Mouse (Mus musculus) megakaryocyte progenitor cell, adult 5-6 weeks (primary cell): ENCODE measurements around the gene B3gnt5. TPM values are rescaled to one million over a fixed set of nuclear protein-coding genes. Genes with fewer than 3 reads are reported as not detected.

Experiments used
- ATAC-seq: replicated peaks from 2 replicates; pipeline ENCODE4 v1.8.0; 2016; ENCODE audit warnings: mild to moderate bottlenecking, moderate TSS enrichment, inconsistent platforms; ENCODE audit not compliant: poor library complexity
- total RNA-seq, 2 experiments: library from RNA; stranded (forward) in 1 of 2; stranded (reverse) in 1 of 2; fragments of 157-497, 149-512 nt in 1 of 2; fragments of 200-1000 nt in 1 of 2; gene quantifications; 2 replicates each; pipeline versions ENCODE4 v1.2.3 to v1.2.4; 2015 to 2017

Gene B3gnt5
- total RNA-seq (2015) (39.6 and 43.7 TPM in 2 replicates), total RNA-seq (2017) (30.9 and 39.3 TPM in 2 replicates)

DNA sequence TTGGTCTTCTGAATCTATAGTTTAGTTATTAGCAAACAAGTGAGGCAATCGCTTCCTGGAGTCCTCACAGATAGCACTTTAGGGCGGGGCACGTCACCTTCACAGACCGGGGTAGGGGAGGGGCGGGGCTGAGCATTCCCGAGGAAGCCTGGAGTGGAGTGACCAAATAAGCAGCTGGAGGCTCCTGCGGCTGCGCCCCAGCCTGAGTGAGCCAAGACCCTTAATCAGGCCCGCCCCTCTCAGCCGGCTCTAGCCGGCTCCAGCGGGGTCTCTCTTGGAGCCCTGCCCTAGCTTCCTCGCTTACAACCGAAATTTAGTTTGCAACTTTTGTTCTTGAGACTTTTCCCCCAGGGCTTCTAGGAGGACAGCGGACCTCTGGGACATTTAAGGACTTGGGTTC, at the start of gene B3gnt5:
Gene B3gnt5, plus strand, starts transcription at position 135 of the 400 bp plus-strand sequence.
- ATAC-seq = peak; percentile 91

DNA sequence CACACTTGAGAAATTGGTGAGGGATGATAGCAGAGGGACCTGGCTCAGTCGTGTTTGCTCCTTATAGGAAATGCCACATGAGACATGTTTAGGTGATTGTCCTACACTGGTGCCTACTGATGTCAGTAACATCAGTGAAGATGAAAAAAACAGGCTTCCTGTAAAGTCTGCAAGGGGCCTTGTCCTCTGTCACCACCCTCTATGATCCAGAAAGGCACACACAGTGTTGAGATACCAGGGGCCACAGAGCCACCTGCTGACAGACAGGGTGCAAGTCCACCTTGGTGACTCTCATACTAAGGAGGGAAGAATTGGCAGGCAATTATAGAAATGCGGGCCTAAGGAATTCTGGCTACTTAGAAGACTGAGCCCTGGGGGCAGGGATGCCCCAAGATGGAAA, 39.0 kb upstream of the B3gnt5 start:
- peak; percentile 71 for ATAC-seq

DNA sequence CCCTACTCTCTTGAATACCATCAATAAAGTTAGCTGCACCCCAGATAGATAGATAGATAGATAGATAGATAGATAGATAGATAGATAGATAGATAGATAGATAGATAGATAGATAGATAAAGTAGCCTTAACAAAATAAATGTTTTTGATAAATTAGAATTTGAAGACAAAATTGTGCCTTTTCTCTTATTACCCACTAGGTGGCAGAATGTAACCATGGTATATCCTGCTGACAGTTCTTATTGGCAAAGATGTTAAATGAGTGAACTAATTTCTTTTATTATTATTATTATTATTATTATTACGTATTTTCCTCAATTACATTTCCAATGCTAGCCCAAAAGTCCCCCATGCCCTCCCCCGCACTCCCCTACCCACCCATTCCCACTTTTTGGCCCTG, 35.9 kb upstream of the B3gnt5 start:
- peak; percentile 69; the same call in 1 of the 2 replicates for ATAC-seq

DNA sequence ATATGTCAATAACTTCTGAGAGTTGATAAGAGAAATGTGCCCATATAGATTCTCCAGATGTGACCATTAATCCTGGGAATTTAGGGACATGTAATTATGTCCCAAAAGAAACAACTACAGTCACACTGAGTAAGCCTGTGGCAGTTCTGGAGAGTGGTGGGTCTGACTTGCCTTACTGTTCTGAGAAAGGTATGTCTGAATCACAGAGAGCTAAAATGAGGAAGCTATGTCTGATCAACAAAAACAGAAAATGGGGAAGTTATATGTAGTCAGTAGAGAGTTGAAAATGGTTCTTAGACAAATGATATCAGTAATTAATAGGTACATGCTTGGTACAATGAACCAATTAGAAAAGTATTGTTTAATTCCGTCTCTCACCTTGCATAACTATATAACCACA, 27.1 kb upstream of the B3gnt5 start:
- ATAC-seq = peak; percentile 94

DNA sequence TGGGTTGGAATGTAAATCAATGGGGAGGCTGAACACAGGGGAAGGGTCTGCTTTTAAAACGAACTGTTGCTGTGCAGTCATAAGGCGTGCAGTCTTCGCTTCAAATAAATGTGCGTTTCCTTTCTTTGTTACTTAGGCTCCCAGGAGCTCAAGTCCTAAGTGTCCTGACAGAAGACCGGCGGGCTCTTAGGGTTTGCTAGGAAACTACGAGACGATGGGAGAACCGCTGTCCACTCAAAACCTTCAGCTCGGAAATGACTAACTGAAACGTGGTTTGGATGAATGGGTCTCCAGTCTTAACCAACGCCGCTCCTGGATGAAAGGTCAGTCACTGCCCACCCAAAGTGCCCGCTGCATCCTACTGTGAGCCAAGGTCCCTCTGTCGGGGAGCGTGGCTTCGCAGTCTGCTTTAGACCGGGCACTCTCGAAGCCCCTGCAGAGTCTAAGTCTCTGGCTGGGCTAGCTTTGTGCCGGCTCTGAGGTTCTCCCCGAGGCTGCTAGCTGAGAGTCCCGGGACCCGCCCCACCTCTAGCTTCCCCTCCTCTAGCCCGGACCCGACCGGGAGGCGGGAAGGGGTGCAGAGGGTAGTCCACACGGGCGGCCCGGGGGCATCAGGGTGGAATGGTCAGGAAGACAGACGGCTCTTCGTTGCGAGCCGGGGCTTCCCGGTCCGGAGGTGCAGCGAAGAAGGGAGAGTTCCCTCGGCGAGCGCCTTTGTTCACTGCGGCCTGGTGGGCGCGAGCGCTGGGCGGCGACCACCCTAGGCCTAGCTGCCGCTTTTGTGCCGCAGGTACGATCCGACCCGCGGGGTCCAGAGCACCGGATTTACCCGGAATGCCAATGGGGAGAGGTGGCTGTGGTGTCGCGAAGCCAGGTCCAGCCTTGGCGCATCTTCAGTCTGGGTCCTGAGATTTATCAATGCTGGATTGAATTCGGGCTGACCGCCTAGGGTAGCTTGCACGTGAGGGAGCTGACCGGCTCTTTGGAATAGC, 793 bp downstream of the B3gnt5 start:
- peak; percentile 57 for ATAC-seq

DNA sequence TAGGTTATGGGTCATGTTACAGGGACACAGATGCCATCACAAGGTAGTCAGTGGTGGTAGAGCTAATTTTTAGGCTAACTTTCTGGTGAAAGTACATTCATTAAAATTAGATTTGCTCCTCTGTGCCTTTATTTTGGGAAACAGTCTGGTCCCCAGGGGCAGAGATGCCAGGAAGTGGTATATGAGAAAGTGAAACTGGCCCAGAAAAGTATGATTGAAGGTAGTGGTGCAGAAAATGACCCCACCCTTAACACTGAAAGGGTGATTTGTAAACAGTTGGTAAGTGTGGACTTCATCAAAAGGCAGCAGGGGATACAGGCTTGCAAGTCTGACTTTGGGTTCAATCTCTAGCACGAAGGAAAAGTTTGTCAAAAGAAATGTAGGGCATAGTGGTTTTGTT, 1.7 kb downstream of the B3gnt5 start:
- ATAC-seq = no peak

DNA sequence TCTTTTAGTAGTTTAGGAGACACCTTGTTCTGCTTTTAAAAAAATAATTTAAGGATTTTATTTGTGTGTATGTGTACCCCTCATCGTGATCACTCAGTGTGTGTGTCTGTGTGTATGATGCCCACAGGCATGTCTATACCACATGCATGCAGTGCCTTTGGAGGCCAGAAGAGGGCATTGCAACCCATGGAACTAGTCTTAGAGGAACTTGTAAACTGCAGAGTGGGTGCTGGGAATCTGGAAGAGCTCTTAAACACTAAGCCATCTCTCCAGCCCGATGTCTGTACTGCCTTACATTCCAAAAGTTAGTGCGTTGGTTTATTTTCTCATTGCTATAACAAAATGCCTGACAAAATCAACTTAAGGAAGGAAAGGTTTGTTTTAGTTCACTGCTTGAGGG, 6.1 kb downstream of the B3gnt5 start:
- ATAC-seq = no peak

DNA sequence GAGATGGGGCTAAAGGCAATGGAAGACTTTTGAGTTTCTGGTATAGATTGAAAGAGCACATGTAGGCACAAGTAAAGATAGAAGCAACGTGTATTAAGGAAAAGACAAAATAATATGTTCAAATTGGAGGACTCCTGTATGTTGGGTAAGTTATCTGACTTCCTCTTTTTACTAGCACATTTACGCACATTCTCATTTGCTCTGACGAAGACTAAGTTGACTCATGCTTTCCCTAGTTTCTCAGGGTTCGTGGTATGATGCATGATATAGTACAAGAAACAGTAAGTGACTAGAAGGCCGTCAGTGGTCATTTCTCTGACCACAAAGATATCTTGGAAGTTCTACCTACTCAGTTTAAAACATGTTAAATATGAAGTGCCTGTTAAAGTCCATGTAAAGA, 8.0 kb downstream of the B3gnt5 start:
- ATAC-seq = peak; percentile 99

DNA sequence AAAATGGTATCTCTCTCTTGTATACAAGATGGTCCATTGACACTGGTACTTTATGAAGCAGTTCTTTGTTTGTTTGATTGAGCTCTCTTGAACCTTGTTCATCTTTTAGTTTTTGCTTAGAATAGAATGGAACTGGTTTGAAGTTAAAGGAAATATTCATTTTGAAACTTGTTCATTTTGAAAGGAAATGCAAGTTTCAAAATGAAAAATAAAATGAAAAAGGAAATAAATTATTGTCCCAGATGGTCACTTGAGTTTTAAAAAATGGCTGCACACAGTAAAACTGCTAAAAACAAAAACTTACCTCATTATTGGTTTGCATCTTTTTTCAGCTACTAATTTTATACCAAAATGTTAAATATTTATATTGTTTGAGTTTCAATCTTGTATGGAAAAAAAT, 12.0 kb downstream of the B3gnt5 start:
- ATAC-seq = no peak

DNA sequence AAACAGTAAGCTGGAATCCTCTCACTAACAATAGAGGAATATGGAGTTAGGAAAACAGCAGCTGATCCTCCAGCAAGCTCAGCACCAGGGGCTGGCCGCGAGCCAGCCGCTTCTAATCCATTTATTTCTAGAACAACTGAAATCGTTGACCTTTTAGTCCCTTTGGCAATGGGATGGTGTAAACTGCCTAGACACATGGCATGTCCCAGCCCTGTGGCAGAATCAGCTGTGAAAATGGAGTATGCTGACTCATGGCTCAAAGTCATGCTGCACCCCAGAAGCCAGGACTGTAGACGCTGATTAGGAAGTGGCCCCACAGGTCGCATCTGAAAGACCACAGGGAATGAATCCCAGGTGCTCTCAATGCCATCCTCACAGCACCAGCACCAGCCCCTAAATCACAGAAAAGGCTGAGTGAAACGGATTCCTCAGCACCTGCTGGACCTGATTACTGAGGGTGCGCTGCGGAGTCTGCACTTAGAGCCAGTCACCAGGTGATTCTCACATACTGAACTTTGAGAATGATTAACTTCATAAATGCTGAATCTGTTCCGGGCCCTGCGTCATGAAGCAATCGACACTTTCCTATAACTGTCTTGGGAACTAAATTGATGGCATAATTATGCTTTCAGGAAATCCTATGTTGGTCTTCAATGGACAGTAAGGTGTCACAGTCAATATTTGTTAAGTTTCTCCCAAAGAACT, 26.5 kb downstream of the B3gnt5 start:
- peak; percentile 72 for ATAC-seq

DNA sequence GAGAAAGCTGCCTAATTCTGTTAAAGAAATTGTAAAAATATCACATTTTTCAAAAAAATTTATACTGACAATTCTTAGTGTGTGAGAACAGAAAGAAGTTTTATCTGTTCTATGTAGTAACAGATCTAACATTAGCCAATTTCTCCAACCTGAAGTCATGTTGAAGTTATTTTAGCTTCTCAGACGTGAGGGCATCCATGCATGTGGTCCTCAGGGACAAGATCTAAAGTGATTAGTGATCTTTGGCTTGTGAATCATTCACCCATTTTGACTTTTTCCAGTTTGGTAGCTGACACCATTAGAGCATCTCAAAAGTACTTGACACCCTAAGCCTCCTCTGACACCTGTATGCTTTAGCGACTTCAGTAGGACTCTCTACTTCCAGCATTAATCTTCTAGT, 29.9 kb downstream of the B3gnt5 start:
- no peak for ATAC-seq

DNA sequence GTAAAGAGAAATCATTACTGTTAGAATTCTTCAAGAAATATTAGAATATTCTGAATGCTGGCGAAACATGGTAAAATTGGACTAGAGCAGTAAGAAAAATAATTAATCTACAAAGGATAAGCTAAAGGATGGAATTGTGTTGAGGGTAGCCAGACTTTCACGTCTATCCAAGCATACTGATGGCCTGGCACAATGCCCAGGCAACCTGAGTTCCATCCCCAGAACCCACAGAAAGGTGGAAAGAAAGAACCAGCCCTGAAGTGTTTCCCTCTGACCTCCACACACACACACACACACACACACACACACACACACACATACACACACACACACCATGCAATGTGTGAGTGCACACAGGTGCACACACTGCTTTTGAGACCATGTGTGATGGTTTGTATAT, 58.8 kb downstream of the B3gnt5 start:
- ATAC-seq = no peak

Other genes starting within 250 kb of the B3gnt5 start
- gene Olfr167, start 237.9 kb upstream of the B3gnt5 start, total RNA-seq (2015) = not detected in 2 replicates
- not detected in 2 replicates for gene Olfr167, start 237.9 kb upstream of the B3gnt5 start, total RNA-seq (2017)
- gene Olfr168, start 224.7 kb upstream of the B3gnt5 start, total RNA-seq (2015) = not detected in 2 replicates
- not detected in 2 replicates for gene Olfr168, start 224.7 kb upstream of the B3gnt5 start, total RNA-seq (2017)
- gene Olfr169, start 188.4 kb upstream of the B3gnt5 start, total RNA-seq (2015) = not detected in 2 replicates
- not detected in 2 replicates for gene Olfr169, start 188.4 kb upstream of the B3gnt5 start, total RNA-seq (2017)
- gene Olfr170, start 148.3 kb upstream of the B3gnt5 start, total RNA-seq (2015) = not detected in 2 replicates
- gene Olfr170, start 148.3 kb upstream of the B3gnt5 start, total RNA-seq (2017) = not detected in 2 replicates
- gene Olfr171, start 130.3 kb upstream of the B3gnt5 start, total RNA-seq (2015) = not detected in 2 replicates
- gene Olfr171, start 130.3 kb upstream of the B3gnt5 start, total RNA-seq (2017) = not detected in 2 replicates
- gene Lamp3, start 53.8 kb upstream of the B3gnt5 start, total RNA-seq (2015) = not detected in 2 replicates
- 0.04 TPM in 1 of 2 replicates, not detected in the other for gene Lamp3, start 53.8 kb upstream of the B3gnt5 start, total RNA-seq (2017)
- 50.6 and 54.0 TPM in 2 replicates for gene Klhl6, start 222.8 kb downstream of the B3gnt5 start, total RNA-seq (2015)
- 73.9 and 75.5 TPM in 2 replicates for gene Klhl6, start 222.8 kb downstream of the B3gnt5 start, total RNA-seq (2017)